Mouse (Mus musculus) cerebellum, adult 2 months (tissue): Measurements from ENCODE around the gene Fam110c.

Experiments used
- CTCF ChIP-seq: fragments of 200-500 bp; IDR thresholded peaks from 2 replicates; pipeline ENCODE4 v1.5.1; 2011; ENCODE audit warnings: low read depth, mild to moderate bottlenecking, control low read depth, low read length, moderate library complexity, borderline replicate concordance; ENCODE audit not compliant: insufficient read depth
- POLR2A ChIP-seq: fragments of 200-500 bp; IDR thresholded peaks from 2 replicates; pipeline ENCODE4 v1.6.1; 2011; ENCODE audit warnings: low read length, control low read depth, borderline replicate concordance; ENCODE audit not compliant: insufficient read depth

DNA sequence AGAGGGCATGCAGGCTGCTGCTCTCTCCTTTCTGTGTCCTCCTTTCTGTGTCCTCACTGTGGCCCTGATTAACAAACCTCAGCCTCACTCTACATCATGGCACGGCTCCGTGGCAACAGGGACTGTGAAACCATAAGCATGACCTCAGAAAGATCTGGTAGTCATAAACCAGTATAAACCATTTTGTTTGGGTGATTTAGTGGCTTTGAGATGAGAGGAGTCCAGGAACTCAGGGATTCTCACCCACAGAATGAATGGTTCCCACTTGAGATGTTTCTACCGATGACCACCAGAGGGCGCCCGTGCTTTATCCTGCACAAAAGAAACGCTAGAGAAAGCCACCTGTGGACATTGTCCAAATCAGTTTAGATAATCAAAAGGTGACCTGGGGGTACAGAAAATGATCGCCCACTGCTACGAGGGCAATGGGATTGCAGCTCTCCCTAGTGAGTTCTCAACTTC is 42.4 kb downstream of the Fam110c start:
- TF ChIP-seq CTCF (peak; percentile 60; the same call in 1 of the 2 replicates), POLR2A (no peak)
